Mouse (Mus musculus) lung, postnatal 0 days (tissue): ENCODE results near the gene Rcor3.
A peak's percentile ranks its signal among the peaks of the same experiment; 100 is the strongest.

Source experiments
- CTCF ChIP-seq: IDR thresholded peaks from 2 replicates; pipeline ENCODE4 v1.5.1; 2016; ENCODE audit warnings: antibody characterized with exemption, mild to moderate bottlenecking
- EP300 ChIP-seq: IDR thresholded peaks from 2 replicates; pipeline ENCODE4 v1.6.1; 2016; ENCODE audit warnings: antibody characterized with exemption, mild to moderate bottlenecking, control low read depth

- TF ChIP-seq CTCF (peak; percentile 88), EP300 (no peak)
Observed at GRCm38 (mm10) chr1:192094451-192095170, 43.3 kb downstream of the Rcor3 start.
